ENCODE assay signal across 14 mouse cellular contexts in the genomic region with DNA sequence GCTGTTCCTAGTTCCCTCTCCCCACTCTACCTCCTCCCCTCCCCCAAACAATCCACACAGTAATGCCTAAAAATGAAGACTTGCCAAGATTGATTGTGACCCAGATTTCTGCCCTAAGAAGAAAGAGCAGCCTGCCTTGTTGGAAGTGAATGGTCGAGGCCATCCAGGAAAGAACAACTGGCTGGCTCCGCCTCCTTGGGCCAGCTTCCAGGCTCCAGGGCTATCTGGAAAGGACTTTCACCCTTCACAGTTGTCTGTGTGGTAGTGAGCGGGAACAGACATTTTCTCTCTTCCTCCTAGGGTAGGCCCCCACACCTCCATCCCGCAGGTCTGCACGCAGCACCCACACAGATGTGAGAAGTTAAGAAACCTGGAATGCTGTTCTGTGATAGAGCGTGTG. TPM values are rescaled to one million over a fixed set of nuclear protein-coding genes. Genes with fewer than 3 reads are reported as not detected.
DNase-seq lines count a peak whose midpoint lies in the region; ATAC-seq and TF ChIP-seq lines count a peak whose summit lies in the region.
"Had no signal": no experiment of that assay in that cellular context is flagged by ENCODE, and none has a peak within 500 bp of the region (broad histone marks: within the 10 kb centered on the region; RNA-seq: fewer than 3 reads in every experiment).

No protein-coding gene starts in this region.

- H3K9me3 ChIP-seq in heart, embryonic 12.5 days (replicated peaks) = no peaks in the 10 kb centered on the region
- H3K9me3 ChIP-seq in heart, embryonic 10.5 days = no peaks in the 10 kb centered on the region
- H3K9me3 ChIP-seq: forebrain, embryonic 12.5 days; hindbrain, embryonic 15.5 days had no signal

- intact Hi-C loops in heart, postnatal 25 days (cut with DNase I) = no loop called here

- no peaks in the 10 kb centered on the region for H3K79me2 ChIP-seq in liver, adult 2 months (ENCODE audit: control insufficient read depth, insufficient read depth, low read length)

- ATAC-seq in heart, embryonic 12.5 days (ENCODE audit: insufficient number of reproducible peaks, low FRiP score) = no peak
- 0 out of 2 replicates have a peak, but pooled peaks have one; percentile 20 for ATAC-seq in erythroid progenitor cell, adult 5-6 weeks (replicated peaks; ENCODE audit: low FRiP score, poor library complexity, severe bottlenecking)
- no peak for ATAC-seq in activated CD4-positive, CD25-positive, alpha-beta regulatory T cell, adult 4 months
- ATAC-seq: Patski had no signal

- WGBS in heart, embryonic 12.5 days = 61% methylated on average over 6 of the region's 6 CpGs
- 28% methylated on average over 6 of the region's 6 CpGs for WGBS in liver, adult 2 months
- 70% methylated on average over 6 of the region's 6 CpGs for WGBS in heart, embryonic 10.5 days

- H3K4me3 ChIP-seq in heart, embryonic 12.5 days = no peak overlapping the region
- H3K4me3 ChIP-seq in liver, adult 2 months (ENCODE audit: insufficient read depth, low read depth, low read length) = no peak overlapping the region
- no peak overlapping the region for H3K4me3 ChIP-seq in heart, embryonic 10.5 days
- H3K4me3 ChIP-seq: forebrain, embryonic 12.5 days; hindbrain, embryonic 15.5 days; megakaryocyte, embryonic 14.5 days had no signal

- TF ChIP-seq POLR2A in liver, adult 2 months (IDR thresholded peaks at IDR 0.05; ENCODE audit: extremely low read depth, insufficient read depth, low read length) = no peak

- 0 out of 2 replicates have a peak overlapping the region, but pooled peaks have one; percentile 15 for H3K4me2 ChIP-seq in heart, embryonic 12.5 days
- H3K4me2 ChIP-seq: forebrain, embryonic 12.5 days; hindbrain, embryonic 15.5 days had no signal

- peaks cover 35% of the 10 kb centered on the region for H3K27me3 ChIP-seq in heart, embryonic 12.5 days (replicated peaks)
- H3K27me3 ChIP-seq in liver, adult 2 months (ENCODE audit: control insufficient read depth, insufficient read depth, low read length) = peaks cover 6% of the 10 kb centered on the region; the same call in 1 of the 2 replicates
- peaks cover 33% of the 10 kb centered on the region for H3K27me3 ChIP-seq in heart, embryonic 10.5 days (ENCODE audit: insufficient read depth, poor library complexity, severe bottlenecking)
- H3K27me3 ChIP-seq: hindbrain, embryonic 15.5 days had no signal

- no peak for DNase-seq in heart, postnatal 25 days (ENCODE audit: low spot score)
- peak; percentile 40 for DNase-seq in adipocyte (ENCODE audit: low spot score)
- DNase-seq in liver, adult 2 months (ENCODE audit: extremely low read depth, low read depth, low spot score) = peak; percentile 75
- DNase-seq in heart, embryonic 10.5 days (ENCODE audit: low spot score) = no peak
- no peak for DNase-seq in frontal cortex, postnatal 25 days (ENCODE audit: low spot score in 2 of 2)
- DNase-seq: layer of hippocampus, postnatal 36 days; thymus, postnatal 25 days had no signal

- H3K4me1 ChIP-seq in heart, embryonic 12.5 days (replicated peaks) = peaks cover 15% of the 10 kb centered on the region
- H3K4me1 ChIP-seq in liver, adult 2 months (ENCODE audit: control insufficient read depth, insufficient read depth, low read length) = peaks cover 6% of the 10 kb centered on the region; the same call in 1 of the 2 replicates
- H3K4me1 ChIP-seq in heart, embryonic 10.5 days = peaks cover 11% of the 10 kb centered on the region

- H3K9ac ChIP-seq in heart, embryonic 12.5 days = no peak overlapping the region
- H3K9ac ChIP-seq in liver, adult 2 months (ENCODE audit: low read depth, low read length) = no peak overlapping the region
- H3K9ac ChIP-seq: forebrain, embryonic 12.5 days; hindbrain, embryonic 15.5 days had no signal

- no peak overlapping the region for H3K27ac ChIP-seq in heart, embryonic 12.5 days (ENCODE audit: poor library complexity, severe bottlenecking)
- H3K27ac ChIP-seq in liver, adult 2 months (replicated peaks; ENCODE audit: insufficient read depth, low read depth, low read length) = no peak overlapping the region
- H3K27ac ChIP-seq in heart, embryonic 10.5 days = no peak overlapping the region
- H3K27ac ChIP-seq: forebrain, embryonic 12.5 days; hindbrain, embryonic 15.5 days had no signal

- H3K36me3 ChIP-seq in heart, embryonic 12.5 days = no peaks in the 10 kb centered on the region
- no peaks in the 10 kb centered on the region for H3K36me3 ChIP-seq in liver, adult 2 months (ENCODE audit: control insufficient read depth, insufficient read depth, low read length)
- no peaks in the 10 kb centered on the region for H3K36me3 ChIP-seq in heart, embryonic 10.5 days
- H3K36me3 ChIP-seq: forebrain, embryonic 12.5 days; hindbrain, embryonic 15.5 days had no signal

- no peak for TF ChIP-seq CTCF in liver, adult 2 months (IDR thresholded peaks at IDR 0.05; ENCODE audit: low read depth, low read length)

RNA-seq across cellular contexts. Expression of a gene that starts 4.3 kb away (rescaled TPM):
- 3.5 and 4.0 TPM in 2 replicates for polyA plus RNA-seq in heart, embryonic 12.5 days (2016; fragmentation: Nextera tagmentation; extraction: Ambion mirVana)
- total RNA-seq in heart, postnatal 25 days (2021) = under 1 TPM; 0.47 to 0.59 TPM
- total RNA-seq in erythroid progenitor cell, adult 5-6 weeks (2015; ENCODE audit: low replicate concordance) = 11.9 and 21.0 TPM in 2 replicates
- 9.5 and 14.0 TPM in 2 replicates for total RNA-seq in erythroid progenitor cell, adult 5-6 weeks (2017; ENCODE audit: low replicate concordance)
- total RNA-seq in liver, adult 2 months (2014; rRNA removed) = 0.09 TPM in 1 of 2 replicates, not detected in the other
- polyA plus RNA-seq in liver, adult 2 months (2012; rRNA removed) = 0.02 and 0.06 TPM in 2 replicates
- not detected for polyA plus RNA-seq in activated CD4-positive, CD25-positive, alpha-beta regulatory T cell, adult 4 months (2017; shearing (Covaris generic))
- 1.6 and 1.7 TPM in 2 replicates for polyA plus RNA-seq in heart, embryonic 10.5 days (2016; fragmentation: Nextera tagmentation; extraction: Ambion mirVana)

RNA-seq across cellular contexts. Expression of a gene that starts 13.0 kb away (rescaled TPM):
- 9.1 and 9.3 TPM in 2 replicates for polyA plus RNA-seq in heart, embryonic 12.5 days (2016; fragmentation: Nextera tagmentation; extraction: Ambion mirVana)
- 10 to 100 TPM; 85.8 to 86.8 TPM for total RNA-seq in heart, postnatal 25 days (2021)
- total RNA-seq in erythroid progenitor cell, adult 5-6 weeks (2015; ENCODE audit: low replicate concordance) = 1.3 and 3.6 TPM in 2 replicates
- 1.2 and 3.0 TPM in 2 replicates for total RNA-seq in erythroid progenitor cell, adult 5-6 weeks (2017; ENCODE audit: low replicate concordance)
- total RNA-seq in liver, adult 2 months (2014; rRNA removed) = 0.46 and 0.67 TPM in 2 replicates
- 0.37 and 0.48 TPM in 2 replicates for polyA plus RNA-seq in liver, adult 2 months (2012; rRNA removed)
- 1 to 10 TPM; 3.3 to 4.1 TPM for polyA plus RNA-seq in activated CD4-positive, CD25-positive, alpha-beta regulatory T cell, adult 4 months (2017; shearing (Covaris generic))
- polyA plus RNA-seq in heart, embryonic 10.5 days (2016; fragmentation: Nextera tagmentation; extraction: Ambion mirVana) = 5.2 and 7.0 TPM in 2 replicates

RNA-seq across cellular contexts. Expression of a gene that starts 25.6 kb away (rescaled TPM):
- polyA plus RNA-seq in heart, embryonic 12.5 days (2016; fragmentation: Nextera tagmentation; extraction: Ambion mirVana) = 70.0 and 71.3 TPM in 2 replicates
- 100 to 1,000 TPM; 208 to 227 TPM for total RNA-seq in heart, postnatal 25 days (2021)
- total RNA-seq in erythroid progenitor cell, adult 5-6 weeks (2015; ENCODE audit: low replicate concordance) = 4.7 and 5.4 TPM in 2 replicates
- total RNA-seq in erythroid progenitor cell, adult 5-6 weeks (2017; ENCODE audit: low replicate concordance) = 5.3 and 5.6 TPM in 2 replicates
- 74.3 and 124 TPM in 2 replicates for total RNA-seq in liver, adult 2 months (2014; rRNA removed)
- polyA plus RNA-seq in liver, adult 2 months (2012; rRNA removed) = 128 and 139 TPM in 2 replicates
- polyA plus RNA-seq in activated CD4-positive, CD25-positive, alpha-beta regulatory T cell, adult 4 months (2017; shearing (Covaris generic)) = 1 to 10 TPM; 6.8 to 8.1 TPM
- polyA plus RNA-seq in heart, embryonic 10.5 days (2016; fragmentation: Nextera tagmentation; extraction: Ambion mirVana) = 50.2 and 68.6 TPM in 2 replicates

Comparison
In these comparisons a context has a peak if more than half of its experiments do, and no peak if none do; other contexts are left out.
1. DNase-seq: peak in adipocyte (single experiment) and liver, adult 2 months (single experiment); none in heart, postnatal 25 days (single experiment), heart, embryonic 10.5 days (single experiment) and frontal cortex, postnatal 25 days (0 of 2).